Mouse (Mus musculus) stomach, embryonic 14.5 days (tissue): ENCODE results near the gene Wdr90. TPM values are rescaled to one million over a fixed set of nuclear protein-coding genes. Genes with fewer than 3 reads are reported as not detected.

Experiments used
- ATAC-seq: fragments of 200-750 bp; cut with Nextera tagmentation; 2 replicates; pipeline ENCODE4 v1.8.0; 2017; ENCODE audit warnings: low read depth, moderate TSS enrichment; ENCODE audit not compliant: insufficient number of reproducible peaks, insufficient read depth, low FRiP score
- H3K27ac ChIP-seq: fragments of 300-500 bp; sonication (generic); 2 replicates; pipeline ENCODE4 v1.5.1; 2014; ENCODE audit warnings: mild to moderate bottlenecking, low read length, moderate library complexity, mixed read lengths
- H3K27me3 ChIP-seq: fragments of 300-500 bp; sonication (generic); 2 replicates; pipeline ENCODE4 v1.6.1; 2014; ENCODE audit warnings: low read length, control low read depth, mixed read lengths; ENCODE audit not compliant: control insufficient read depth, insufficient read depth
- H3K36me3 ChIP-seq: fragments of 300-500 bp; sonication (generic); 2 replicates; pipeline ENCODE4 v1.6.1; 2014; ENCODE audit warnings: mild to moderate bottlenecking, control low read depth, low read length, moderate library complexity, mixed read lengths; ENCODE audit not compliant: control insufficient read depth, insufficient read depth
- H3K4me1 ChIP-seq: fragments of 300-500 bp; sonication (generic); 2 replicates; pipeline ENCODE4 v1.6.1; 2014; ENCODE audit warnings: low read length, control low read depth, mixed read lengths; ENCODE audit not compliant: control insufficient read depth, insufficient read depth
- H3K4me2 ChIP-seq: fragments of 300-500 bp; sonication (generic); replicated peaks from 2 replicates; pipeline ENCODE4 v1.6.1; 2014; ENCODE audit warnings: low read depth, low read length, control low read depth
- H3K4me3 ChIP-seq: fragments of 300-500 bp; sonication (generic); 2 replicates; pipeline ENCODE4 v1.5.1; 2014; ENCODE audit warnings: low read depth, low read length, control low read depth
- H3K9ac ChIP-seq: fragments of 300-500 bp; sonication (generic); replicated peaks from 2 replicates; pipeline ENCODE4 v1.6.1; 2014; ENCODE audit warnings: low read depth, mild to moderate bottlenecking, control low read depth, low read length, moderate library complexity, mixed read lengths
- H3K9me3 ChIP-seq: fragments of 300-500 bp; sonication (generic); 2 replicates; pipeline ENCODE4 v1.6.1; 2016; ENCODE audit warnings: low read depth, low read length, control low read depth; ENCODE audit not compliant: control insufficient read depth
- WGBS: fragments of 180-500 bp; shearing (Covaris S2); extraction: QIAGEN DNeasy Blood & Tissue Kit; methylation state at CpG from one replicate; pipeline ENCODE4 v1.1.7; 2014; 5-methylcytosine and 5-hydroxymethylcytosine counted together
- polyA plus RNA-seq: library from polyadenylated mRNA; unstranded; fragments of >200 nt; fragmentation: Nextera tagmentation; extraction: Ambion mirVana; gene quantifications from 2 replicates; pipeline ENCODE4 v1.2.1, GENCODE M21; 2014

The Wdr90 gene
- polyA plus RNA-seq, 1 experiment from 2014 or later: 22.5 TPM

- Histone ChIP-seq H3K27ac (peak within 1 kb of the TSS; percentile 94), H3K4me3 (peak within 1 kb of the TSS; percentile 81), H3K9ac (peak within 1 kb of the TSS; percentile 74), H3K36me3 (peaks cover 31% of the 10 kb centered on the region), H3K27me3 (no peaks in the 10 kb centered on the region), H3K4me1 (peaks cover 58% of the 10 kb centered on the region), H3K9me3 (no peaks in the 10 kb centered on the region), H3K4me2 (peak within 1 kb of the TSS; percentile 99)
- under 1% methylated on average over 24 of the region's 24 CpGs for WGBS
- peak; percentile 66 for ATAC-seq
Measured at GRCm38 (mm10) chr17:25833291-25833663, 28.0 kb downstream of the Wdr90 start, which contains the start of gene Stub1. Gene Stub1 (minus strand): TSS chr17:25833404.

GRCm38 (mm10) chr17:25832436-25833290 lies 28.6 kb downstream of the Wdr90 start:
- no peaks in the 10 kb centered on the region for H3K9me3 ChIP-seq
- peaks cover 25% of the 10 kb centered on the region for H3K36me3 ChIP-seq
- H3K4me3 ChIP-seq: peak overlapping the region; percentile 81
- H3K27me3 ChIP-seq: no peaks in the 10 kb centered on the region
- H3K4me2 ChIP-seq: peak overlapping the region; percentile 99
- H3K9ac ChIP-seq: peak overlapping the region; percentile 74
- peak overlapping the region; percentile 94 for H3K27ac ChIP-seq
- ATAC-seq: peak; percentile 87
- under 1% methylated on average over 70 of the region's 77 CpGs for WGBS
- peaks cover 60% of the 10 kb centered on the region for H3K4me1 ChIP-seq

- peaks cover 50% of the 10 kb centered on the region for H3K4me1 ChIP-seq
- peak overlapping the region; percentile 99 for H3K4me2 ChIP-seq
- peak overlapping the region; percentile 74 for H3K9ac ChIP-seq
- no peaks in the 10 kb centered on the region for H3K27me3 ChIP-seq
- peak overlapping the region; percentile 81 for H3K4me3 ChIP-seq
- ATAC-seq: no peak
- peaks cover 28% of the 10 kb centered on the region for H3K36me3 ChIP-seq
- 55% methylated on average over 21 of the region's 21 CpGs for WGBS
- no peaks in the 10 kb centered on the region for H3K9me3 ChIP-seq
- H3K27ac ChIP-seq: peak overlapping the region; percentile 88
Measured at GRCm38 (mm10) chr17:25831451-25832281, 29.6 kb downstream of the Wdr90 start.

GRCm38 (mm10) chr17:25830806-25831431 lies 30.4 kb downstream of the Wdr90 start:
- ATAC-seq: no peak
- peaks cover 36% of the 10 kb centered on the region for H3K36me3 ChIP-seq
- no peaks in the 10 kb centered on the region for H3K9me3 ChIP-seq
- peaks cover 43% of the 10 kb centered on the region for H3K4me1 ChIP-seq
- no peak overlapping the region for H3K9ac ChIP-seq
- H3K4me3 ChIP-seq: peak overlapping the region; percentile 81; the same call in 1 of the 2 replicates
- H3K4me2 ChIP-seq: peak overlapping the region; percentile 99; the same call in 1 of the 2 replicates
- no peak overlapping the region for H3K27ac ChIP-seq
- no peaks in the 10 kb centered on the region for H3K27me3 ChIP-seq
- 83% methylated on average over 14 of the region's 14 CpGs for WGBS

- peaks cover 38% of the 10 kb centered on the region for H3K36me3 ChIP-seq
- H3K27me3 ChIP-seq: no peaks in the 10 kb centered on the region
- no peak overlapping the region for H3K27ac ChIP-seq
- no peak overlapping the region for H3K9ac ChIP-seq
- no peak for ATAC-seq
- H3K4me3 ChIP-seq: no peak overlapping the region
- H3K9me3 ChIP-seq: no peaks in the 10 kb centered on the region
- 77% methylated on average over 4 of the region's 4 CpGs for WGBS
- peak overlapping the region; percentile 91 for H3K4me2 ChIP-seq
- H3K4me1 ChIP-seq: peaks cover 38% of the 10 kb centered on the region
Measured at GRCm38 (mm10) chr17:25830200-25830753, 31.0 kb downstream of the Wdr90 start.

GRCm38 (mm10) chr17:25829558-25830017 lies 31.7 kb downstream of the Wdr90 start:
- peak overlapping the region; percentile 91 for H3K4me2 ChIP-seq
- peak overlapping the region; percentile 59 for H3K4me3 ChIP-seq
- H3K36me3 ChIP-seq: peaks cover 34% of the 10 kb centered on the region
- H3K27me3 ChIP-seq: no peaks in the 10 kb centered on the region
- H3K27ac ChIP-seq: peak overlapping the region; percentile 88
- peak overlapping the region; percentile 60 for H3K9ac ChIP-seq
- ATAC-seq: no peak
- H3K4me1 ChIP-seq: peaks cover 35% of the 10 kb centered on the region
- no peaks in the 10 kb centered on the region for H3K9me3 ChIP-seq
- 30% methylated on average over 8 of the region's 8 CpGs for WGBS

GRCm38 (mm10) chr17:25828712-25829557 lies 32.4 kb downstream of the Wdr90 start, which contains the start of gene Jmjd8:
Gene Jmjd8 (plus strand): TSS chr17:25828867.
- Histone ChIP-seq H3K27ac (peak within 1 kb of the TSS; percentile 88), H3K4me3 (peak within 1 kb of the TSS; percentile 59), H3K4me2 (peak within 1 kb of the TSS; percentile 91), H3K9me3 (no peaks in the 10 kb centered on the region), H3K9ac (peak within 1 kb of the TSS; percentile 60), H3K36me3 (peaks cover 34% of the 10 kb centered on the region), H3K4me1 (peaks cover 35% of the 10 kb centered on the region), H3K27me3 (no peaks in the 10 kb centered on the region)
- peak; percentile 25; the same call in 1 of the 2 replicates for ATAC-seq
- under 1% methylated on average over 32 of the region's 32 CpGs for WGBS
